11 mouse cellular contexts compared by ENCODE assay signal in genomic region chr11:113747725-113748380, GRCm38 (mm10). TPM values are rescaled to one million over a fixed set of nuclear protein-coding genes. Genes with fewer than 3 reads are reported as not detected.
DNase-seq lines count a peak whose midpoint lies in the region; ATAC-seq and TF ChIP-seq lines count a peak whose summit lies in the region.
"Had no signal": no experiment of that assay in that cellular context is flagged by ENCODE, and none has a peak within 500 bp of the region (broad histone marks: within the 10 kb centered on the region; RNA-seq: fewer than 3 reads in every experiment).

No protein-coding gene starts in this region.

- H3K9ac ChIP-seq in heart, adult 2 months (ENCODE audit: low read depth, low read length) = peak overlapping the region; percentile 3; the same call in 1 of the 2 replicates
- H3K9ac ChIP-seq in neural tube, embryonic 11.5 days (ENCODE audit: low read length) = peak overlapping the region; percentile 95; the same call in 1 of the 2 replicates
- H3K9ac ChIP-seq in limb, embryonic 13.5 days = peak overlapping the region; percentile 94

- no peak for TF ChIP-seq CTCF in heart, adult 2 months (IDR thresholded peaks at IDR 0.05)

- peak overlapping the region; percentile 74 for H3K4me2 ChIP-seq in neural tube, embryonic 11.5 days (ENCODE audit: low read depth)
- peak overlapping the region; percentile 93 for H3K4me2 ChIP-seq in limb, embryonic 13.5 days (replicated peaks)

- no peak for TF ChIP-seq EP300 in heart, adult 2 months (IDR thresholded peaks at IDR 0.05; ENCODE audit: insufficient read depth, low read depth, low read length)

- peaks cover 13% of the 10 kb centered on the region for H3K4me1 ChIP-seq in heart, adult 2 months (ENCODE audit: control insufficient read depth, insufficient read depth, low read length)
- peaks cover 25% of the 10 kb centered on the region for H3K4me1 ChIP-seq in neural tube, embryonic 11.5 days (ENCODE audit: control insufficient read depth, insufficient read depth, low read length)
- peaks cover 43% of the 10 kb centered on the region for H3K4me1 ChIP-seq in limb, embryonic 13.5 days

- no peak for DNase-seq in heart, adult 2 months
- no peak for DNase-seq in heart, postnatal 10 days
- no peak for DNase-seq in neural tube, embryonic 11.5 days (ENCODE audit: low spot score)
- DNase-seq in neural tube, embryonic 10.5 days (ENCODE audit: extremely low spot score, low spot score) = no peak
- DNase-seq in cerebellum, adult 8-10 months = no peak
- no peak for DNase-seq in gastrocnemius, postnatal 14 days
- DNase-seq: right cerebral cortex, postnatal 4 days had no signal

- TF ChIP-seq POLR2A in heart, adult 2 months (IDR thresholded peaks at IDR 0.05; ENCODE audit: insufficient read depth, low read depth, low read length) = no peak

- no peaks in the 10 kb centered on the region for H3K36me3 ChIP-seq in heart, adult 2 months (ENCODE audit: control insufficient read depth, insufficient read depth, low read length)
- peaks cover 14% of the 10 kb centered on the region for H3K36me3 ChIP-seq in neural tube, embryonic 11.5 days (ENCODE audit: control insufficient read depth, insufficient read depth, low read length)
- H3K36me3 ChIP-seq in limb, embryonic 13.5 days = peaks cover 37% of the 10 kb centered on the region

- H3K27ac ChIP-seq in heart, adult 2 months = peak overlapping the region; percentile 93
- H3K27ac ChIP-seq in neural tube, embryonic 11.5 days (ENCODE audit: low read depth, low read length) = no peak overlapping the region
- H3K27ac ChIP-seq in limb, embryonic 13.5 days = peak overlapping the region; percentile 99; the same call in 1 of the 2 replicates

- H3K27me3 ChIP-seq in heart, adult 2 months (ENCODE audit: control insufficient read depth, insufficient read depth, low read length) = no peaks in the 10 kb centered on the region
- H3K27me3 ChIP-seq in neural tube, embryonic 11.5 days (ENCODE audit: control insufficient read depth, insufficient read depth, low read length) = no peaks in the 10 kb centered on the region
- H3K27me3 ChIP-seq in limb, embryonic 13.5 days = no peaks in the 10 kb centered on the region

- H3K79me2 ChIP-seq in heart, adult 2 months (replicated peaks; ENCODE audit: control insufficient read depth, insufficient read depth, low read length) = peaks cover 6% of the 10 kb centered on the region

- no peaks in the 10 kb centered on the region for H3K9me3 ChIP-seq in neural tube, embryonic 11.5 days (ENCODE audit: control insufficient read depth, low read length)
- H3K9me3 ChIP-seq in limb, embryonic 13.5 days = peaks cover 4% of the 10 kb centered on the region; the same call in 1 of the 2 replicates

- peak overlapping the region; percentile 70 for H3K4me3 ChIP-seq in heart, adult 2 months
- H3K4me3 ChIP-seq in neural tube, embryonic 11.5 days (ENCODE audit: low read depth, low read length) = peak overlapping the region; percentile 95; the same call in 1 of the 2 replicates
- peak overlapping the region; percentile 87 for H3K4me3 ChIP-seq in limb, embryonic 13.5 days

- WGBS in heart, adult 2 months = 75% methylated on average over 11 of the region's 11 CpGs
- WGBS in neural tube, embryonic 11.5 days = 83% methylated on average over 11 of the region's 11 CpGs
- 68% methylated on average over 11 of the region's 11 CpGs for WGBS in limb, embryonic 13.5 days

- intact Hi-C loops in heart, adult 2 months (cut with DNase I) = loop anchor here (1.0 kb wide), 1 partner anchor 59 kb away; no protein-coding TSS in a partner anchor
- intact Hi-C loops in heart, postnatal 10 days (cut with DNase I) = no loop called here
- intact Hi-C loops in gastrocnemius, postnatal 14 days (cut with DNase I; ENCODE audit: low total_unique reads) = no loop called here

- ATAC-seq in neural tube, embryonic 11.5 days (ENCODE audit: insufficient read depth, low FRiP score, low TSS enrichment) = no peak
- no peak for ATAC-seq in limb, embryonic 13.5 days (ENCODE audit: low FRiP score, low read depth)
- ATAC-seq in monocyte, adult 5-6 weeks (replicated peaks; ENCODE audit: insufficient number of reproducible peaks, low FRiP score, low TSS enrichment, poor library complexity, severe bottlenecking) = no peak

RNA-seq across cellular contexts. Expression of gene Cdc42ep4, which starts 3.8 kb away (rescaled TPM):
- total RNA-seq in heart, adult 2 months (2021) = 10 to 100 TPM; 20.6 to 23.2 TPM
- polyA plus RNA-seq in heart, adult 2 months (2012; rRNA removed) = 12.3 and 12.9 TPM in 2 replicates
- total RNA-seq in heart, postnatal 10 days (2021) = 10 to 100 TPM; 23.6 to 33.0 TPM
- polyA plus RNA-seq in neural tube, embryonic 11.5 days (2014; fragmentation: Nextera tagmentation; extraction: Ambion mirVana) = 73.3 and 78.2 TPM in 2 replicates
- polyA plus RNA-seq in limb, embryonic 13.5 days (2015; fragmentation: Nextera tagmentation; extraction: Ambion mirVana) = 96.6 and 102 TPM in 2 replicates
- total RNA-seq in gastrocnemius, postnatal 14 days (2021) = 10 to 100 TPM; 15.7 to 16.2 TPM
- 12.2 to 24.2 TPM (median 16.6 TPM) in 3 replicates for total RNA-seq in monocyte, adult 5-6 weeks (2017)

RNA-seq across cellular contexts. Expression of gene Cpsf4l, which starts 38.0 kb away (rescaled TPM):
- not detected for total RNA-seq in heart, adult 2 months (2021)
- polyA plus RNA-seq in heart, adult 2 months (2012; rRNA removed) = 0.18 TPM in 1 of 2 replicates, not detected in the other
- not detected for total RNA-seq in heart, postnatal 10 days (2021)
- polyA plus RNA-seq in neural tube, embryonic 11.5 days (2014; fragmentation: Nextera tagmentation; extraction: Ambion mirVana) = 0.26 and 0.50 TPM in 2 replicates
- 0.37 and 0.70 TPM in 2 replicates for polyA plus RNA-seq in limb, embryonic 13.5 days (2015; fragmentation: Nextera tagmentation; extraction: Ambion mirVana)
- total RNA-seq in gastrocnemius, postnatal 14 days (2021) = not detected
- total RNA-seq in monocyte, adult 5-6 weeks (2017) = not detected in 3 replicates
- polyA plus RNA-seq: adrenal gland, adult 2 months; C2C12 had no signal

Comparison
In these comparisons a context has a peak if more than half of its experiments do, and no peak if none do; other contexts are left out.
1. H3K9ac ChIP-seq: peak in every context shown above with its lines; median percentile 95 in neural tube, embryonic 11.5 days; 94 in limb, embryonic 13.5 days; 3 in heart, adult 2 months.